Mouse (Mus musculus) heart, embryonic 10.5 days (tissue): ENCODE measurements at regions not wholly inside any gene's neighbourhood (a gene's known extent, or its start where the extent isn't known, plus 50 kb on each side); places are given as distances from the start of the nearest gene placed in this dataset.
A peak's percentile ranks its signal among the peaks of the same experiment; 100 is the strongest.

Experiments
- DNase-seq: peaks from one replicate; pipeline ENCODE4 v3.0.0-alpha.2; 2017; ENCODE audit warnings: low spot score
- H3K27ac ChIP-seq: fragments of 300-500 bp; sonication (generic); 2 replicates; pipeline ENCODE4 v1.5.1; 2016; ENCODE audit warnings: mild to moderate bottlenecking
- H3K27me3 ChIP-seq: fragments of 300-500 bp; sonication (generic); 2 replicates; pipeline ENCODE4 v1.6.1; 2016; ENCODE audit warnings: mild to moderate bottlenecking; ENCODE audit not compliant: poor library complexity, insufficient read depth, severe bottlenecking
- H3K36me3 ChIP-seq: fragments of 300-500 bp; sonication (generic); 2 replicates; pipeline ENCODE4 v1.6.1; 2016; ENCODE audit warnings: mild to moderate bottlenecking, moderate library complexity
- H3K4me1 ChIP-seq: fragments of 300-500 bp; sonication (generic); 2 replicates; pipeline ENCODE4 v1.6.1; 2016; ENCODE audit warnings: mild to moderate bottlenecking
- H3K4me3 ChIP-seq: fragments of 300-500 bp; sonication (generic); 2 replicates; pipeline ENCODE4 v1.5.1; 2016; ENCODE audit warnings: mild to moderate bottlenecking, moderate library complexity
- H3K9me3 ChIP-seq: fragments of 300-500 bp; sonication (generic); 2 replicates; pipeline ENCODE4 v1.6.1; 2016; ENCODE audit warnings: mild to moderate bottlenecking, moderate library complexity
- WGBS: fragments of 180-500 bp; shearing (Covaris S2); methylation state at CpG from one replicate; pipeline ENCODE4 v1.1.7; 2016; 5-methylcytosine and 5-hydroxymethylcytosine counted together

- Histone ChIP-seq H3K4me1 (peaks cover 8% of the 10 kb centered on the region; the same call in 1 of the 2 replicates), H3K36me3 (no peaks in the 10 kb centered on the region), H3K9me3 (no peaks in the 10 kb centered on the region), H3K27me3 (no peaks in the 10 kb centered on the region), H3K4me3 (no peak overlapping the region), H3K27ac (peak overlapping the region; percentile 7; the same call in 1 of the 2 replicates)
- whole genome bisulfite sequencing: 81% methylated on average over 5 of the region's 5 CpGs
- no peak for DNase-seq
These were observed 80.7 kb upstream of the Cerkl start for GRCm38 (mm10) chr2:79537126-79537875.

- no peak overlapping the region for H3K4me3 ChIP-seq
- no peaks in the 10 kb centered on the region for H3K36me3 ChIP-seq
- H3K27ac ChIP-seq: no peak overlapping the region
- 71% methylated on average over 8 of the region's 8 CpGs for WGBS
- H3K9me3 ChIP-seq: no peaks in the 10 kb centered on the region
- no peaks in the 10 kb centered on the region for H3K27me3 ChIP-seq
- no peak for DNase-seq
- peaks cover 23% of the 10 kb centered on the region; the same call in 1 of the 2 replicates for H3K4me1 ChIP-seq
These were observed 83.8 kb upstream of the Cerkl start for GRCm38 (mm10) chr2:79540384-79540783.

DNA sequence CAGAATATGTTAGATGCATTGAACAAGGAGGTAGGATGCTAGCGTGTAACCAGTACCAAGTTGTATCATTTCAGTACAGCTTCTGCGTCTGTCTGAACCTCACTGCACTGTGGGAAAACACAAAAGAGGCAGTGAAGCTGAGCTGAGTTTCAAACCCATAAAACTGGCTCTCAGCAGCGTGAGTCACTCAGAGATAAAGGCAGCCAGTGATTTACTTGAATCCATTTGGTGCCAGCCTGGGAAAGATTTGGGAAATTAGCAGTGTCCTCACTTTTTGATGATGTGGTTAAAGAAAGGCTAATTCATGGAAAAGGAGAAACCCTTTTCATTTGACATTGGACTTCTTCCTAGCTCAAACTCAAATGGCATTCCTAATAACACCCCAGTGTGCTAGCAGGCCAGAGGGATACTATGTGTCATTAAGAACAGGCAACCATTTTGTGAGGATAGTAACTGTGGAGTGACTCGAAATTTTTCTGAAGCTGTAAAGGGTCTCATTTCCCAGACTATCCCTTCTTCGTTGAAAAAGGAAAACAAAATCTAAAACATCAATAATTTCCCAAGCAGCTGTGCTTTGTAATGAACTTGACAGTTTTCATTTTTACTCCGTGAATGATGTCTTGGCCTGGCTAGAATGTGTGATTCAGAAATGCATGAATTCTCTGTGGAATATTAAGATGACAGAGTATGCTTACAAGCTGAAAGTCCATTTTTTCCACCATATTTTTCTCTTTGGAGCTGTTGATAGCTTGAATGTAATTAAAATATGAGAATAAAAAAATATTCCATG is 85.8 kb upstream of the Cerkl start:
- 74% methylated on average over 6 of the region's 6 CpGs for WGBS
- H3K4me3 ChIP-seq: no peak overlapping the region
- DNase-seq: no peak
- no peaks in the 10 kb centered on the region for H3K9me3 ChIP-seq
- H3K27me3 ChIP-seq: no peaks in the 10 kb centered on the region
- H3K36me3 ChIP-seq: no peaks in the 10 kb centered on the region
- peaks cover 25% of the 10 kb centered on the region; the same call in 1 of the 2 replicates for H3K4me1 ChIP-seq
- H3K27ac ChIP-seq: no peak overlapping the region

DNA sequence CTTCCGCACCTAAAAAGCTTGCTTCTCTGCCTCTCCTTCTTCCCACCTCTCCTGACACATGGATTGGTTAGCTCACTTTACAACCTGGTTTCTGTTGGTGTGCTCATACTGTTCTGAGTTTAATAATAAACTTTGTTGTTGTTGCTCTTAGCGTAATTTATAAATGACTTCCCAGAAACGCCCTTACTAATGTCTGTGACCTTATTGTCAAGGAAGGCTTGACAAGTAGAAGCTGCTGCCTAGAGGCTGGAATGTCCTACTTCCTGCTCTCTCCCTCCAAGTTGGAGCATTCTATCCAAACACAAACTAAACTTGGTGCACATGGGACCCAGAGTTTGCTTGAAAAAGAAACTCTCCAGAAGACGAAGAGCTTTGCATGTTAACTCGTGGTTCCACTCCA is 86.9 kb upstream of the Cerkl start:
- 71% methylated on average over 5 of the region's 5 CpGs for WGBS

DNA sequence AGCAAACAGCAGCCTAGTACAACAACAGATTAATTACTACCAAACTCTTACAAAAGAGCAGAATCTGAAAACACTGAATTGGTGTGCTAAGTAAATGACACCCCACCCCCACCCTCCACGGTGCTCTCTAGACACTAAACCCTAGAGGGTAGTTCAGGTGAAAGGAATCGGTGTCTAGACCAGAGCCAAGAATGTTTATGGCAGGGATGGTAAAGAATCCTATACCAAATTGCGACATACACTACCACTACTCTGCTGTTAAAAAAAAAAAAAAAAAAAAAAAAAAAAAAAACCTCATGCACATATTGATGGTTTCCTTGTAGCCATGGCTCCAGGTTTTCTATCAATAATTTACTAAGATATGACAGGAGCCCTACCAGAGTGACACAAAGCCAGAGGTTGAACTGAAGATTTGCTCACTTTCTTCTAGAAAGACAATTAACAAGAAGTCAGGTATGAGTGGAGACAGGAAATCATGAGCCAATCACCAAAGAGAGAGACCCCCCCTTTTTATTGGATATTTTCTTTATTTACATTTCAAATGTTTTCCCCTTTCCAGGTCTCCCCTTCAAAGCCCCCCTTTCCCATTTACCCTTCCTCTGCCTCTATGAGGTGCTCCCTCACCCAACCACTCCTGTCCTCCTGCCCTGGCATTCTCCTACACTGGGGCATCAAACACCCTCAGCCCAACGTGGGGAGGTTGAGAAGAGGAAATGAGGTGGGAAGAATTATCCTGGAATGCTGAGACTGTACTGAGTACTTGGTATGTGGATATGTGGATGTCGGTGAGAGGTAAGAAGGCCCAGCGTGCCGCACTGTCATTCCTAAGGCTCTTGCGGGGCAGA is 87.6 kb upstream of the Cerkl start:
- no peaks in the 10 kb centered on the region for H3K36me3 ChIP-seq
- H3K27ac ChIP-seq: no peak overlapping the region
- H3K4me1 ChIP-seq: peaks cover 24% of the 10 kb centered on the region; the same call in 1 of the 2 replicates
- no peaks in the 10 kb centered on the region for H3K27me3 ChIP-seq
- H3K9me3 ChIP-seq: no peaks in the 10 kb centered on the region
- no peak overlapping the region for H3K4me3 ChIP-seq
- no peak for DNase-seq
- WGBS: 85% methylated on average over 8 of the region's 8 CpGs

More for the DNA sequence above, 86.9 kb upstream of the Cerkl start:
- Histone ChIP-seq H3K36me3 (no peaks in the 10 kb centered on the region), H3K9me3 (no peaks in the 10 kb centered on the region), H3K4me3 (no peak overlapping the region), H3K27me3 (no peaks in the 10 kb centered on the region), H3K27ac (no peak overlapping the region; the same call in 1 of the 2 replicates), H3K4me1 (peaks cover 24% of the 10 kb centered on the region; the same call in 1 of the 2 replicates)
- DNase-seq: no peak

GRCm38 (mm10) chr2:79544793-79545260 is 88.2 kb upstream of the Cerkl start:
- Histone ChIP-seq H3K9me3 (no peaks in the 10 kb centered on the region), H3K4me3 (no peak overlapping the region), H3K27ac (no peak overlapping the region), H3K27me3 (no peaks in the 10 kb centered on the region), H3K36me3 (no peaks in the 10 kb centered on the region), H3K4me1 (peaks cover 24% of the 10 kb centered on the region; the same call in 1 of the 2 replicates)
- whole genome bisulfite sequencing: 76% methylated on average over 4 of the region's 4 CpGs
- DNase-seq: no peak

- Histone ChIP-seq H3K9me3 (no peaks in the 10 kb centered on the region), H3K4me1 (peaks cover 24% of the 10 kb centered on the region; the same call in 1 of the 2 replicates), H3K4me3 (no peak overlapping the region), H3K27ac (no peak overlapping the region), H3K36me3 (no peaks in the 10 kb centered on the region), H3K27me3 (no peaks in the 10 kb centered on the region)
- 85% methylated on average over 4 of the region's 4 CpGs for whole genome bisulfite sequencing
- DNase-seq: no peak
These were observed 88.9 kb upstream of the Itprid2 start for GRCm38 (mm10) chr2:79546206-79546605.

DNA sequence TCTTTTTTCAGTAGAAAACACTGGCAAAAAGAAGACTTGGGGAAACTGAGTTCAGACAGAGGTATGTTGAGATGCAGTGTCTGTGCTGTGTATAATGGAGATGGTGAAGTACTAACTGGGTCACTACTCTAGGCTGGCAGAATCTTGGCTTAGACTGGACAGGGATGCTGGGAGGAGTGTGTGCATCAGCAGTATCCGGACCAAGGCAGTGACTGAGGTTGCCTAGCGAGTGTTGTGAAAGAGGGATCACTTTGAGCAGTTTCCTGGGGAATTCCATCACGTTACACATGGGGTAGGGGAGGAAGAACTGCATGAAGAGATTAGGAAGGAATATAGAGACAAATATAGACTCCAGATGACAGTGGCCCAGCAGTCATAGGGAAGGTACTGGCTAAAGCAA is 87.9 kb upstream of the Itprid2 start:
- Histone ChIP-seq H3K27ac (no peak overlapping the region), H3K4me1 (peaks cover 24% of the 10 kb centered on the region; the same call in 1 of the 2 replicates), H3K36me3 (no peaks in the 10 kb centered on the region), H3K27me3 (no peaks in the 10 kb centered on the region), H3K9me3 (no peaks in the 10 kb centered on the region), H3K4me3 (no peak overlapping the region)
- WGBS: 54% methylated on average over 3 of the region's 3 CpGs
- DNase-seq: no peak

GRCm38 (mm10) chr2:79548039-79548600 is 87.0 kb upstream of the Itprid2 start:
- Histone ChIP-seq H3K36me3 (no peaks in the 10 kb centered on the region), H3K9me3 (no peaks in the 10 kb centered on the region), H3K4me3 (no peak overlapping the region), H3K27ac (no peak overlapping the region), H3K27me3 (no peaks in the 10 kb centered on the region), H3K4me1 (peaks cover 21% of the 10 kb centered on the region; the same call in 1 of the 2 replicates)
- DNase-seq: no peak
- 74% methylated on average over 8 of the region's 8 CpGs for WGBS

GRCm38 (mm10) chr2:79549781-79550180 is 85.4 kb upstream of the Itprid2 start:
- 82% methylated on average over 3 of the region's 3 CpGs for WGBS
- Histone ChIP-seq H3K27ac (no peak overlapping the region), H3K27me3 (no peaks in the 10 kb centered on the region), H3K9me3 (no peaks in the 10 kb centered on the region), H3K4me3 (no peak overlapping the region), H3K4me1 (peaks cover 13% of the 10 kb centered on the region; the same call in 1 of the 2 replicates), H3K36me3 (no peaks in the 10 kb centered on the region)
- no peak for DNase-seq

DNA sequence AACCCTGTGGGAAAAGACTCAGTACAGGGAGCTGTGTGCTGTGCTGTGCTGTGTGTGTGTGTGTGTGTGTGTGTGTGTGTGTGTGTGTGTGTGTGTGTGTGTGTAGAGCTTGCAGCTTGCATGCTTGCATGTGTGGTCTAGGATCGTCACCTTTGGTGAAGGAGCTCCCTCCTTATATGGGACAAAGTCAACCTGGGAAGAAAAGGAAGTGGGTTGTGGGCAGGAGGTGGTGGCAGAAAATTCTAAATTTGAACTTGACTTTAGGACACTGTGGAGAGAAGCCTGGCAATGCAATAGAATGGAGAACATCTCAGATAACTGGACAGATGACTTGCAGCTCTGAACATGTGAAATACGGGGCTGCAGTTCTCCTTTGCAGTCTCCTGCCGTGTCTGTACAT is 84.7 kb upstream of the Itprid2 start:
- H3K27ac ChIP-seq: no peak overlapping the region
- WGBS: 83% methylated on average over 3 of the region's 3 CpGs
- no peaks in the 10 kb centered on the region for H3K9me3 ChIP-seq

DNA sequence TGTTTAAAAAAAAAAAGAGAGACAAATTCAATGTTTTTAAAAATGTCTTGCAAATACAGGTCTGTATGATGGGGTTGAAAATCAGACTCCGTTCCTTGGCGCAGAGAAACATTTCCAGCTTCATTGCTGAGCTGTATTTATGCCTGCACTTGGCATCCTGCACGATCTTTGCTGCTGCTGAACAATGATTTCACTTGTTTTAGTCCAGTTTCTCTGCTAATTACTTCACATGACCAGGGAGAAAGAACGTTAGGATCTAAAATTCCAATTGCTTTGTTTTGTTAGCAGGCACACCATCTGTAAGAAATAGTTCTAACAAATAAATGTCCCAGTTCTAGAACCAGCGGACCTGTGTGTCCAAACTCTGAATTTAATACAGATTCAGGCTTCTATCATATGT is 82.7 kb upstream of the Itprid2 start:
- Histone ChIP-seq H3K4me3 (no peak overlapping the region), H3K4me1 (peaks cover 2% of the 10 kb centered on the region; the same call in 1 of the 2 replicates), H3K9me3 (no peaks in the 10 kb centered on the region), H3K27me3 (no peaks in the 10 kb centered on the region), H3K27ac (no peak overlapping the region), H3K36me3 (no peaks in the 10 kb centered on the region)
- 78% methylated on average over 5 of the region's 5 CpGs for WGBS
- DNase-seq: no peak

More for the DNA sequence above, 84.7 kb upstream of the Itprid2 start:
- no peak for DNase-seq
- Histone ChIP-seq H3K36me3 (no peaks in the 10 kb centered on the region), H3K27me3 (no peaks in the 10 kb centered on the region), H3K4me3 (no peak overlapping the region), H3K4me1 (peaks cover 9% of the 10 kb centered on the region; the same call in 1 of the 2 replicates)
